Mouse (Mus musculus) ES-E14 (cell line): ENCODE measurements around the gene Szrd1.

Experiments
- CHD2 ChIP-seq: IDR thresholded peaks from 2 replicates; pipeline ENCODE4 v1.6.1; 2014; ENCODE audit warnings: mild to moderate bottlenecking, low read depth, low read length, inconsistent platforms
- HCFC1 ChIP-seq: IDR thresholded peaks from 2 replicates; pipeline ENCODE4 v1.6.1; 2012; ENCODE audit warnings: low read length, inconsistent platforms, borderline replicate concordance; ENCODE audit not compliant: insufficient read depth
- MAFK ChIP-seq: IDR thresholded peaks from 2 replicates; pipeline ENCODE4 v1.6.1; 2014; ENCODE audit warnings: mild to moderate bottlenecking, low read depth, low read length, inconsistent platforms; ENCODE audit not compliant: insufficient read depth
- ZC3H11A ChIP-seq: IDR thresholded peaks from 2 replicates; pipeline ENCODE4 v1.6.1; 2012; ENCODE audit warnings: low read depth, mild to moderate bottlenecking, inconsistent platforms, low read length, borderline replicate concordance
- ZNF384 ChIP-seq: IDR thresholded peaks from 2 replicates; pipeline ENCODE4 v1.6.1; 2012; ENCODE audit warnings: low read depth, low read length, inconsistent platforms

- TF ChIP-seq ZNF384 = no peak
- no peak for TF ChIP-seq CHD2
- no peak for TF ChIP-seq MAFK
- no peak for TF ChIP-seq ZC3H11A
- no peak for TF ChIP-seq HCFC1
Measured at GRCm38 (mm10) chr4:141115398-141115797, 24.2 kb downstream of the Szrd1 start.
